Mouse (Mus musculus) forebrain, postnatal 0 days (tissue): ENCODE measurements around the gene Tead1. TPM values are rescaled to one million over a fixed set of nuclear protein-coding genes. Genes with fewer than 3 reads are reported as not detected.

Source experiments
- ATAC-seq: fragments of 200-750 bp; cut with Nextera tagmentation; 2 replicates; pipeline ENCODE4 v1.8.0; 2017; ENCODE audit warnings: mild to moderate bottlenecking, moderate library complexity
- DNase-seq: peaks from one replicate; pipeline ENCODE4 v3.0.0-alpha.2; 2015
- H3K27ac ChIP-seq: fragments of 300-500 bp; sonication (generic); 2 replicates; pipeline ENCODE4 v1.5.1; 2014; ENCODE audit warnings: low read depth, mild to moderate bottlenecking, antibody characterized with exemption, low read length, moderate library complexity, mixed read lengths
- H3K27me3 ChIP-seq: fragments of 300-500 bp; sonication (generic); 2 replicates; pipeline ENCODE4 v1.6.1; 2014; ENCODE audit warnings: mild to moderate bottlenecking, low read length, mixed read lengths; ENCODE audit not compliant: insufficient read depth
- H3K36me3 ChIP-seq: fragments of 300-500 bp; sonication (generic); 2 replicates; pipeline ENCODE4 v1.6.1; 2014; ENCODE audit warnings: mild to moderate bottlenecking, moderate library complexity; ENCODE audit not compliant: insufficient read depth
- H3K4me1 ChIP-seq: fragments of 300-500 bp; sonication (generic); 2 replicates; pipeline ENCODE4 v1.6.1; 2014; ENCODE audit warnings: antibody characterized with exemption; ENCODE audit not compliant: insufficient read depth
- H3K4me2 ChIP-seq: fragments of 300-500 bp; sonication (generic); 2 replicates; pipeline ENCODE4 v1.6.1; 2014; ENCODE audit warnings: low read depth, mild to moderate bottlenecking, moderate library complexity
- H3K4me3 ChIP-seq: fragments of 300-500 bp; sonication (generic); 2 replicates; pipeline ENCODE4 v1.5.1; 2014; ENCODE audit warnings: low read depth, low read length, mixed read lengths
- H3K9ac ChIP-seq: fragments of 300-500 bp; sonication (generic); 2 replicates; pipeline ENCODE4 v1.6.1; 2014; ENCODE audit warnings: mild to moderate bottlenecking
- H3K9me3 ChIP-seq: fragments of 300-500 bp; sonication (generic); 2 replicates; pipeline ENCODE4 v1.6.1; 2016; ENCODE audit warnings: low read length
- CTCF ChIP-seq: sonication (generic); IDR thresholded peaks from 2 replicates; pipeline ENCODE4 v1.5.1; 2016; ENCODE audit warnings: antibody characterized with exemption, control low read depth, low read depth
- whole genome bisulfite sequencing: fragments of 180-500 bp; shearing (Covaris S2); extraction: QIAGEN DNeasy Blood & Tissue Kit; methylation state at CpG from one replicate; pipeline ENCODE4 v1.1.7; 2014; 5-methylcytosine and 5-hydroxymethylcytosine counted together
- polyA plus RNA-seq: library from polyadenylated mRNA; unstranded; fragments of >200 nt; fragmentation: Nextera tagmentation; extraction: Ambion mirVana; gene quantifications from 2 replicates; pipeline ENCODE4 v1.2.1, GENCODE M21; 2015
- total RNA-seq: library from RNA; depleted of rRNA; stranded (reverse); fragments of >200 nt; gene quantifications from 2 replicates; pipeline ENCODE4 v1.2.3, GENCODE M21; 2014

Tead1 gene
- total and polyA plus RNA-seq, 2 experiments from 2014 or later, result 7.8 to 20.1 TPM

DNA sequence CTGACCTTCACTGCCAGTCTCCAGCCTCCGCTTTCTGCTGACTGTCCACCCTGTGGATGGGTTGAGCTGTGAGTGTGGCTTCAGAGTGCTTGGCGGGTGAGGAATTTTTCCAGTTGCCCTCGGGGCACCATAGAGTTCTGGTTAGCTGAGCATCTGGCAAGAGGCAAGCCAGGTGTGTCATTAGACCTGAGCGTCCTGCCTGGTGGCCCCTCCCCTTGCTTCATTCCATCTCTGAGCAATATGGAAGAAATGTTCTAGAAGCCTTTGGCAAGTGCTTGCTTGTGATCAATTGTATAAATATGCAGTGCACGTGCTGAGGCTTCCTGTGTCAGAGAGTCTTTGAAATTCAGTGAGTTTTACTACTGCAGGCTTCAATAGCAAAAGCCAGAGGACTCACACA lies 21.0 kb downstream of the Tead1 start:
- Histone ChIP-seq H3K36me3 (no peaks in the 10 kb centered on the region), H3K9me3 (no peaks in the 10 kb centered on the region), H3K27me3 (no peaks in the 10 kb centered on the region), H3K4me1 (peaks cover 18% of the 10 kb centered on the region; the same call in 1 of the 2 replicates), H3K27ac (no peak overlapping the region), H3K4me2 (no peak overlapping the region), H3K9ac (no peak overlapping the region), H3K4me3 (no peak overlapping the region)
- ATAC-seq (no peak), DNase-seq (no peak)
- TF ChIP-seq CTCF, result no peak
- 62% methylated on average over 5 of the region's 5 CpGs for WGBS

DNA sequence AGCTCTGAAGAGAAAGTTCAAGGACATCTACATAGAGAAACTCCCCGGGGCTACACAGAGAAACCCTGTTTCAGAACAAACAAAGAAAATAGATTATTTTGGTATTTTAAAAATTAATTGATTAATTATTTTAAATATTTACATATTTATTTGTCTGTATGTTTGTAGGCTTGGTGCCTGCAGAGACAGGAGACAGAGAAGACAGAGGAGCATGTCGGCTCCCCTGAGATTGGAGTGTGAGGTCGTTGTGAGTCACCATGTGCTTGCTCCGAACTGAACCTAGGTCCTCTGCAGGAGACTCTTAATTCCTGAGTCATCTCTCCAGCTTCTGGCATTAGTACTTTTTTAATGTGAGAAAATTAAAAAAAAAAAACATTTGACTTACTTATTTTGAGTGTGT lies 24.2 kb downstream of the Tead1 start:
- Histone ChIP-seq H3K27me3 (no peaks in the 10 kb centered on the region), H3K36me3 (no peaks in the 10 kb centered on the region), H3K4me2 (no peak overlapping the region), H3K9ac (no peak overlapping the region), H3K9me3 (no peaks in the 10 kb centered on the region), H3K4me3 (no peak overlapping the region), H3K4me1 (0 out of 2 replicates have a peak, but pooled peaks cover 4% of the 10 kb centered on the region), H3K27ac (no peak overlapping the region)
- TF ChIP-seq CTCF, result no peak
- ATAC-seq, result no peak
- no peak for DNase-seq
- WGBS, result 79% methylated on average over 4 of the region's 4 CpGs

DNA sequence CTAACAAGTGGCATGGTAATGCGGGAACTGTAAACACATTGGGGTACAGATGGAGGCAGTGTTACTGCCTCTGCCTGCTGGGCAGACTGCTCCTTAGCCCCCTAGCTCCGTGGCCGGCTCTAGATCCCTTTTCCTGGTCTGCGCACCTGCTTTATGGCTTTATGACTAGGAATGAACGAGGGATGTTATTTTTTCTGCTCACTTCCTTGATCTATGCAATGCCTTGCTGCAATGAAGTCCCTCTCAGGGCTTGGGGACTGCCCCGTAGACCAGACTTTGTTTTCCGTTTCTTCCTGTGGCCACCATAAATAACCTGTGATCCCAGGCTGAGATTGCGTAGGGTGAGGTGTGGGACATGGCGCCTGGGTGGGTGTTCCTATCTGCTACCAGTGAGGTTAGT lies 26.8 kb downstream of the Tead1 start:
- Histone ChIP-seq H3K9me3 (no peaks in the 10 kb centered on the region), H3K27me3 (no peaks in the 10 kb centered on the region), H3K4me3 (no peak overlapping the region), H3K4me2 (no peak overlapping the region), H3K27ac (no peak overlapping the region), H3K36me3 (no peaks in the 10 kb centered on the region), H3K4me1 (no peaks in the 10 kb centered on the region), H3K9ac (no peak overlapping the region)
- WGBS, result 87% methylated on average over 9 of the region's 9 CpGs
- no peak for DNase-seq
- no peak for TF ChIP-seq CTCF
- ATAC-seq, result no peak

DNA sequence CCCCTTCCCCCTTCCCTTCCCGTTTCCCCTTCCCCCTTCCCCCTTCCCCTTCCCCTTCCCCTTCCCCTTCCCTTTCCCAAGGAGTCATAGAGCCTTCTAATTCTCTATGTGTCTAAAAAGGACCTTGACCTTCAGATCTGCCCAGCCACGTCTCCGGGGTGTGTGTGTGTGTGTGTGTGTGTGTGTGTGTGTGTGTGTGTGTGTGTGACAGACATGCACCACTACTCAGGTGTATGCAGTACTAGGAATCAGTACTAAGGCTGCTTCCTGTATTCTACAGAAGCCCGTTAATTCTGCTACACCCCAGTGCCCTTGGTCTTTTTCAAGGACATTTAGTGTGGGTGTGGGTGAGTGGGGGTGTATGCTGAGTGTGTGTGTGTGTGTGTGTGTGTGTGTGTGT lies 27.6 kb downstream of the Tead1 start:
- TF ChIP-seq CTCF, result no peak
- H3K4me3 ChIP-seq, result no peak overlapping the region
- WGBS, result 78% methylated on average over 3 of the region's 4 CpGs
- H3K27ac ChIP-seq, result no peak overlapping the region
- H3K9ac ChIP-seq, result no peak overlapping the region
- no peak for ATAC-seq
- DNase-seq, result no peak
- H3K9me3 ChIP-seq, result no peaks in the 10 kb centered on the region
- H3K4me1 ChIP-seq, result no peaks in the 10 kb centered on the region
- no peaks in the 10 kb centered on the region for H3K36me3 ChIP-seq
- no peaks in the 10 kb centered on the region for H3K27me3 ChIP-seq
- no peak overlapping the region for H3K4me2 ChIP-seq

DNA sequence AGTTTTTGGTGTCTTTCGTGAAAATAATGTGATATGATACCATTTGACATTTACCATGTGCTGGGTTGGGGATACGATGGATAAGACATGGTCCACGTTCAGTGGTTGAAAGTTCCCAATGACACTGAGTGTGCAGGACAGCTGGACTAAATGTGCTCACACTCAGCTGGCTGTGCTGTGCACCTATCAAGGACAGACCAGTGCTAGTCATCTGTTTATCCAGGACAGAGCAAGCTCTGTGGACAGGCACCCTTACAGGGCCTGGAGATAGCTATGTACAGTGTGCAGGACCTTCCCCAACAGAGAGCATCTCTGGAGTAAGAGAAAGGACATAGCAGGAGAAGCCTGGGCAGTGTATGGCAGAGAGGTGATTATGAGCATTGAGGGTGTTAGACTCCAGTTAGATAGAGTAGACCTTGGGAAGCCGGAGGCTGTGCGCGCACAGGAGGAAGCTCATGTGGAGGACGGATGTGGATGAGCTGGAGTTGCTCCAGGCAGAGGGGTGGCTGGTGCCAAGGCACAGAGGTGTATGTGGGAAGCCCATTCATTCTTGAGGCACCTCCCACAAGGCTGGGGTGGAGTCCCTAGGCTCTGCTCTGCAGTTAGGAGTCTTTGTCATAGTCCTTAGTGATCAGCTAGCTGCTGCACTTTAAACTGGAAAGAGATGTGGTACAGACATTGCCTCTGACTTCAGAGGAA lies 31.4 kb downstream of the Tead1 start:
- WGBS, result 81% methylated on average over 7 of the region's 7 CpGs
- ATAC-seq (no peak), DNase-seq (no peak)
- no peak overlapping the region for H3K9ac ChIP-seq
- H3K4me1 ChIP-seq, result no peaks in the 10 kb centered on the region
- no peaks in the 10 kb centered on the region for H3K9me3 ChIP-seq
- H3K36me3 ChIP-seq, result no peaks in the 10 kb centered on the region
- no peak overlapping the region for H3K4me3 ChIP-seq
- no peak for TF ChIP-seq CTCF
- no peak overlapping the region for H3K4me2 ChIP-seq
- no peaks in the 10 kb centered on the region for H3K27me3 ChIP-seq
- no peak overlapping the region for H3K27ac ChIP-seq

DNA sequence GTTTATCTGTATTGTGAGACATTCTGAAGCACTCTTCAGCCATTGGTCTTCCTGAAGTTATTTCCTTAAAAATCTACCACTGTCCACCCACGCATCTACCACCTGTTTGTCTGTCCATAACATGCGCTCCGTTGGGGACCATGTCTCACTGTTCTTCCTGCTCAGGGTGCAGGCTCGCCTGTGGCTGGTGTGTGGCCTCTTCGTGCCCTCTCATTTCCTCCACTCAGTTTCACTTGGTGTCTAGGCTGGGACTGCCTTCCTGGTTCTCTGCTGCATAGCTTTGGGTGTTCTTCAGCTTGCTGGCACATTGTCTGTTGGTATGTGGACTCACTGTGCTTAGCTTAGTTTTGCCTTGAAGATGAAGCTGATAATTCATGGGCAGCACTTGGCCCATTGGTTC lies 32.9 kb downstream of the Tead1 start:
- Histone ChIP-seq H3K27ac (no peak overlapping the region), H3K27me3 (no peaks in the 10 kb centered on the region), H3K4me3 (no peak overlapping the region), H3K4me2 (no peak overlapping the region), H3K36me3 (no peaks in the 10 kb centered on the region), H3K9me3 (no peaks in the 10 kb centered on the region), H3K9ac (no peak overlapping the region), H3K4me1 (no peaks in the 10 kb centered on the region)
- no peak for ATAC-seq
- DNase-seq, result no peak
- 89% methylated on average over 5 of the region's 5 CpGs for WGBS
- no peak for TF ChIP-seq CTCF

DNA sequence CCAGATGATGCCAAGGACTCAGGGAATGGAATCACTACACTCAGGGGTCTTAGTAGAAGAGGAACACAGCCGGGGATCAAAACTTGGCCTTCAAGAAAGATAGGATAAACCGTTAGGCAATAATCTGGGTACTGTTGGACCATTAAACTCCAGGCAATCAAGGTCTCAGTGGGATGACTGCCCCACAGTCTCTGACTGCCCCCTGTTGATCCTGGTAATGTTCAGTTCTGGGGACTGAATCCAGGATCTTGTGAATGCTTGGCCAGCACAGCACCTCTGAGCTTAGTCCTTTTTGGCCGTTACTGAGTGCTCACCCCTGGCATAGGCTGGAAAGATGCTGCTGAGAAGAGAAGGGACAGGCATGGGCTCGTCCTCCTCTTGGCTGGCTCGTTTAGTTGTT lies 34.4 kb downstream of the Tead1 start:
- H3K4me3 ChIP-seq, result no peak overlapping the region
- H3K27ac ChIP-seq, result no peak overlapping the region
- no peak overlapping the region for H3K4me2 ChIP-seq
- 0 out of 2 replicates have a peak, but pooled peaks have one; percentile 18 for TF ChIP-seq CTCF
- H3K4me1 ChIP-seq, result no peaks in the 10 kb centered on the region
- DNase-seq, result no peak
- no peak for ATAC-seq
- no peaks in the 10 kb centered on the region for H3K27me3 ChIP-seq
- no peaks in the 10 kb centered on the region for H3K9me3 ChIP-seq
- H3K36me3 ChIP-seq, result no peaks in the 10 kb centered on the region
- whole genome bisulfite sequencing, result 47% methylated on average over 5 of the region's 5 CpGs
- no peak overlapping the region for H3K9ac ChIP-seq
